Mouse (Mus musculus): Measurements from ENCODE around the gene Pkd1l1.

GRCm38 (mm10) chr11:8856125-8856524 is 116.9 kb downstream of the Pkd1l1 start:
- TF ChIP-seq CTCF (IDR thresholded peaks at IDR 0.05) (0 out of 2 replicates have a peak, but pooled peaks have one; percentile 2), EP300 (IDR thresholded peaks at IDR 0.05) (no peak)

Measured in lung, postnatal 0 days (tissue).